In the genomic region with DNA sequence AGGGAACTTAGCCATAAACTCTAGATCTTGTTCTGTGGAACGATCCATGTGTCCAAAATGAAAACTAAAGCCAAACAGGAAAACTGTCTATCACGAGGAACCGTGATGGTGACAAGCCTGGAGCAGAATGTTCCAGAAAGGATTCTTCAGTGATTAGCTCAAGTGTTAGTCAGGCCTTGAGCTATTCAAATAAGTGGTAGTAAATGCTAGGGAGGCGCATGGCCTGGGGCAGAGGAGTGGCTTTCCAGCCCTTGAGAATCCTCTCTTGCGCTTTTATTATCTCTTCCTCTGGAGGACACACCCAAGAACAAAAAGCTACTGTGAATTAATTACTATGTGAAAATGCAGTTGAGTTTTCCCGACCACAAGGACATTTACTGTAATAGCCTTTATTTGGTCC, we compare ENCODE assay signal across 28 mouse cellular contexts. TPM values are rescaled to one million over a fixed set of nuclear protein-coding genes. Genes with fewer than 3 reads are reported as not detected.
DNase-seq lines count a peak whose midpoint lies in the region; TF ChIP-seq lines count a peak whose summit lies in the region.
"Had no signal": no experiment of that assay in that cellular context is flagged by ENCODE, and none has a peak within 500 bp of the region (broad histone marks: within the 10 kb centered on the region; RNA-seq: fewer than 3 reads in every experiment).

No protein-coding gene starts in this region.

- no peak for DNase-seq in gastrocnemius, adult 2 months
- no peak for DNase-seq in gastrocnemius, postnatal 10 days
- DNase-seq in testis, postnatal 14 days (ENCODE audit: low spot score) = peak; percentile 38
- DNase-seq in testis, postnatal 10 days (ENCODE audit: low spot score) = no peak
- DNase-seq in ZHBTc4 (ENCODE audit: low read depth, low spot score) = peak; percentile 90
- no peak for DNase-seq in cerebellum, adult 11 months
- no peak for DNase-seq in kidney, postnatal 14 days
- DNase-seq: adrenal gland, adult 2 months; adrenal gland, postnatal 36 days; cerebellum, adult 2 months; cerebellum, postnatal 14 days; forebrain, postnatal 0 days; gastrocnemius, postnatal 25 days; kidney, adult 18-20 months; kidney, postnatal 36 days; lung, postnatal 36 days; thymus, postnatal 14 days had no signal

- no peak for TF ChIP-seq CTCF in gastrocnemius, adult 2 months (IDR thresholded peaks at IDR 0.05)

- intact Hi-C loops in gastrocnemius, adult 2 months (cut with DNase I) = no loop called here

- peak overlapping the region; percentile 24; the same call in 1 of the 2 replicates for H3K27ac ChIP-seq in gastrocnemius, adult 2 months
- H3K27ac ChIP-seq: forebrain, embryonic 12.5 days; heart, embryonic 10.5 days; heart, embryonic 15.5 days; hindbrain, embryonic 10.5 days; hindbrain, embryonic 15.5 days; kidney, embryonic 15.5 days; layer of hippocampus, adult 2 months; limb, embryonic 13.5 days; lung, embryonic 15.5 days; midbrain, embryonic 12.5 days; neural tube, embryonic 13.5 days had no signal

- no peak overlapping the region for H3K4me3 ChIP-seq in gastrocnemius, adult 2 months
- H3K4me3 ChIP-seq: forebrain, embryonic 12.5 days; heart, embryonic 10.5 days; heart, embryonic 15.5 days; hindbrain, embryonic 10.5 days; hindbrain, embryonic 15.5 days; kidney, embryonic 15.5 days; layer of hippocampus, adult 2 months; limb, embryonic 13.5 days; lung, embryonic 15.5 days; midbrain, embryonic 12.5 days; neural tube, embryonic 13.5 days had no signal

RNA-seq across cellular contexts. Expression of a gene that starts 4.0 kb away (rescaled TPM):
- total RNA-seq in gastrocnemius, adult 2 months (2021) = 1 to 10 TPM; 1.0 to 1.3 TPM
- 1 to 10 TPM; 3.9 to 4.2 TPM for total RNA-seq in gastrocnemius, postnatal 10 days (2021)

RNA-seq across cellular contexts. Expression of a gene that starts 54.8 kb away (rescaled TPM):
- total RNA-seq in gastrocnemius, adult 2 months (2021) = 10 to 100 TPM; 19.7 to 20.9 TPM
- total RNA-seq in gastrocnemius, postnatal 10 days (2021) = 10 to 100 TPM; 26.4 to 30.0 TPM

Comparison
In these comparisons a context has a peak if more than half of its experiments do, and no peak if none do; other contexts are left out.
1. DNase-seq: peak in testis, postnatal 14 days (single experiment) and ZHBTc4 (single experiment); none in gastrocnemius, adult 2 months (single experiment), gastrocnemius, postnatal 10 days (single experiment), testis, postnatal 10 days (single experiment), cerebellum, adult 11 months (single experiment) and kidney, postnatal 14 days (single experiment).